Mouse (Mus musculus) layer of hippocampus, adult 8-10 months (tissue): ENCODE data around the gene Rpl36a-ps1. TPM values are rescaled to one million over a fixed set of nuclear protein-coding genes. Genes with fewer than 3 reads are reported as not detected.
"Not testable (repeated sequence)": the region's sequence is repeated elsewhere in the genome, so short reads cannot be mapped to it uniquely, and the experiment has no call there.

Experiments used
- DNase-seq, 2 experiments: peaks; one replicate each; pipeline ENCODE4 v3.0.0; 2022; ENCODE audit warnings: low spot score in 2 of 2
- total RNA-seq, 4 experiments: library from RNA; stranded (reverse); gene quantifications; 2 replicates each; pipeline ENCODE4 v1.2.4; 2022

Rpl36a-ps1 gene
- 1 to 10 TPM; 1.3 to 4.4 (median 2.8) TPM for total RNA-seq

- no peak for DNase-seq
Measured at GRCm38 (mm10) chr14:98994218-98994617, at the start of gene Rpl36a-ps1. TSS of gene Rpl36a-ps1 (minus strand) at chr14:98994318.

DNA sequence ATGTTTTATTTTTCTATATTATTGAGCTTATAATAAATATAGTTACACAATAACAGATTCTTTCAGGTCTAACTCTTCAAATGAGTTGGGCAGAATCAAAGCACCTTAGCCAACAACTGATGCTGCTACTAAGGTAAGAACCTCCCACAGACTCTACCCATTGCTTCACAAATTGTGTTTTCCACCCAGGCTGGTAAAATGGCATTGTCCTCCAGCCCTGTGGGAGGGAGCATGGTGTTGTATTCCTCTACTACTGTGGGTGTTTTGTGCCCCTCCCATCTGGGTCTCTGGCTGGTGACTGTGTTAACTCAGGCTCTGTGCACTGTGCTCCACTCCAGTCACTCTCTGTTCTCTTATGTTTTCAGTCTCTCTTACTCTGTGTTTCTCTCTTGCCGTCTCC is 49.4 kb upstream of the Rpl36a-ps1 start:
- DNase-seq = no peak

DNA sequence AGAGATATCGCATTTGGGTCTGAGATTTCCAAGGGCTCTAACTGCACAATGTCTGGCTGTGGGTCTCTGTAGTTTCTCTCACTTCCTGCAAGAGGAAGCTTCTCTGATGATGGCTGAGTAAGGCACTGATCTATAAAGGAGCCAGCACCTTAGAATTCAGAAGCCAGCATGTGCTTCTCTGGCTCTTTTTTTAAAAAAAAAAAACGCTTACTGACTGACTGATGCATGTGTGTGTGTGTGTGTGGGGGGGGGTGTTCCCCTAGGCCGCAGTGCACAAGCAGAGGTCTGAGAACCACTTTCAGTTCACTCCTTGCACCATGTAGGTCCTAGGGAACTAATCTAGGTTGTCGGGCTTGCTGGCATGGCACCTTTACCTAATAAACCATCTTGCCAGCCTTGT is 47.3 kb upstream of the Rpl36a-ps1 start:
- DNase-seq = no peak

GRCm38 (mm10) chr14:99039308-99039707 is 45.2 kb upstream of the Rpl36a-ps1 start:
- not testable (repeated sequence) for DNase-seq

- DNase-seq = no peak
Measured at GRCm38 (mm10) chr14:99037703-99038102, 43.6 kb upstream of the Rpl36a-ps1 start.

DNA sequence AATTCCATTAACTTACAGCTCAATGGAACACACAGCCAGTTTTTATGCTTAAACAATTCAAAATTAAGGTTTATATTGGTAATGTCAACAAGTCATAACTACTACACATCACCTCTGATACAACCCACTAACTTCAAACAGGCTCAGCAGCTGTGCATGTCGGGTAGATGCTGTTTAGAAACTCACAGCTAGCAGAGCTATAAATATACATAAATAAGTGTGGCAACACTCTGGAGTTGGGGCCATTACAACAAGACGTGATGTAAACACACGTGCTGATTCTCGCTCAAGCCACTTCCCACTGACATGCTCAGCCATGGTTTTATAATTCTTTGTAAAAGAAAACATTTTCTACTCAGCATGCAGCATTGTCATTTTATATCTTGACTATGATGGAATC is 41.9 kb upstream of the Rpl36a-ps1 start:
- no peak for DNase-seq

DNA sequence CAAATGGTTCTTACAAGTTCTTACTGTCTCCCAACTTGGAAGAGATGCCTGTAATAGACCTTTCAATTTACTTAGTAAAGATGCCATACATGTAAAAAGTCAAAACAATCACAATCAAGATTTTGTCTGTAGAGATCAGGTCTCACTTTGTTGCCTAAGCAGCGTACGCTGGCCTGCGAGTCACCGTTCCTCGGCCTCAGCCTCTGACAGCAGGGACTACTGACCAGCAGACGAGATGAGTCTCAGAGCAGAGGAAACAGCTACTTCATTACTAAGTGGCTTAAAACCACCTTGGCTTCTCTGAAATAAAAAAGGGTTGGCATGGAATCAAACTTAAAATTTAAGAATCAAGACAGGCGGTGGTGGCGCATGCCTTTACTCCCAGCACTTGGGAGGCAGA is 40.7 kb upstream of the Rpl36a-ps1 start:
- DNase-seq = not testable (repeated sequence)

DNA sequence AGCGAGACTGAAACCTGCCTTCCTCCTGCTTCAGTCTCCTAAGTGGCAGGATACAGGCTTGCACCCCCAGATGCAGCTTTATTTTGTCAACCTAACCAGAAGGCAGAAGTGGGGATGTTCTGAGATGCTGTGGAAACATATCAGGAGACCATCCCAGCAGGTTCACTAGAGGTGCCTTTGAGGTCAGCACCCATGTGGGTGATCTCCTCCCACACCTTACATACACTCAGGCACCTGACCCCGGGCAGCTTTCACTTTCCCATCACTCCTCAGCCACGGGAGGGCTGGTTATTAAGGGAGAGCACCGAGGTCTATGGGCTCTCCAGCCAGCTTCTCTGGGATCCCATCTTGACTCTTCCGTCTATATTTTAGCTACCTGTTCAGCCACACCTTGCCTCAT is 38.5 kb upstream of the Rpl36a-ps1 start:
- no peak for DNase-seq

GRCm38 (mm10) chr14:99031337-99031873 is 37.3 kb upstream of the Rpl36a-ps1 start:
- DNase-seq = no peak

GRCm38 (mm10) chr14:99029987-99030386 is 35.9 kb upstream of the Rpl36a-ps1 start:
- DNase-seq = no peak

DNA sequence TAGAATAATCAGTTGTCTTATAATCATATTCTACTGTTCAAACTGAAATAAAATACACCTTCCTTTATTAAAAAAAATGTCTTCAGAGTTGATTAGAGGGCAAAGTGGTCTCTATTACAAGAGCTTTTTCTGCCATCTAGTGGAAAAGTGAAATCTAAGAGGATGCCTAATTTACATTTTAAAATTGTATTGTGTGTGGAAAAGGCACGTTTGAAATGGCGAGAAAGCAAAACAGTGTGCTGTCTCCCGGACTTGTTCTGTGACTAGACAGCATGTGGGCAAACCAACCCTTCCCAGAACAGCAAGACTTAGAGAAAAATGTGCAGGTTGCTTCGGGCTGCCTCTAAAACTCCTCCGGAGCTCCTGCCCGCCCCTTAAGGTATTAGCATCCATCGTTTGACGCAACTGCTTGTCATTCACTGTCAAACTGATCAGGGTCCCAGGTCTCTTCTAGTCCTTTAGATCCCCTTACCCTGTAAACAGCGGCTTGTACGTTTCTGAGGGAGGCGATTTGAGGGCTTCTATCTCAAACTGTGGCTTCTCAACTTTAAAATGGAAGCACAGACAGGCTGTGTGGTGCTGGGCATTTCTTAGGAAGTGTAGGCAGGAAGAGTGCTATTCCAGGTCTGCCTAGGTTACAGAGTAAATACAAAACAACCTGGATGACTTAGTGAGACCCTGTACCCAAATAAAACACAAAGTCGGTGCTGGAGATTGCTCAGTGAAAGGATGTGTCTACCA is 28.4 kb upstream of the Rpl36a-ps1 start:
- DNase-seq = no peak

- DNase-seq = no peak
Measured at GRCm38 (mm10) chr14:99019136-99019808, 25.2 kb upstream of the Rpl36a-ps1 start.

- DNase-seq = no peak
Measured at GRCm38 (mm10) chr14:99018691-99019090, 24.6 kb upstream of the Rpl36a-ps1 start.

GRCm38 (mm10) chr14:99010920-99011313 is 16.8 kb upstream of the Rpl36a-ps1 start:
- DNase-seq = no peak

DNA sequence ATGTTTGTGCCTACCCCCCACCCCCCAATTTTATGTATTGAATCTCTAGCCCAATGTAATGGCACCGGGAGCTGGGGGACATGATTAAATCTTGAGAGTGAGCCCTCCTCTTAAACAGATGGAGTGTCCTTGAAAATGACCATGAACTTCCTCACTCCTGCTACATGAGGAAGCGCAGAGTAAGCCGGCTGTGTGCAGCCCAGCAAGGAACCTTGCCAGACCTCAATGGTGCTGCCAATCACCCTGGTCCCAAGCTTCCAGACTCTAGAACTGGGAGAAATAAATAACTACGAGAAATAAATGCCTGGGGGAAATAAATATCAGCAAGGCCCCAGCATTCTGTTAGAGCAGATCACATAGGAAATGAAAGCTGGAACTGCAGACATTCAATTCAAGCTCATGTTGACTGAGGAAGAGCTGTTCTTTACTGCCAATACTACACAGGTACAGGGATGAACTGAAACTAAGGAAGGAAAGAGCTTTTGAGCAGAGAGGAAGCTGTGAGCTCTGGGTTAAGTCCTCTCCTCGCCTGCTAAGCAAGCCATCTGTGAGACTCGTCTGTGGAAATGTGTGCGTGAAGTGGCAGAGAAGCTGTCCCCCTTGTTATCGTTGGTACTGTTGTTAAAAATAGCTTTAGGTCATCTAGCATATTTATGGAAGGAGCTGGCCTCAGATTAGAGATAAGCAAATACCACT is 16.3 kb upstream of the Rpl36a-ps1 start:
- DNase-seq = no peak

DNA sequence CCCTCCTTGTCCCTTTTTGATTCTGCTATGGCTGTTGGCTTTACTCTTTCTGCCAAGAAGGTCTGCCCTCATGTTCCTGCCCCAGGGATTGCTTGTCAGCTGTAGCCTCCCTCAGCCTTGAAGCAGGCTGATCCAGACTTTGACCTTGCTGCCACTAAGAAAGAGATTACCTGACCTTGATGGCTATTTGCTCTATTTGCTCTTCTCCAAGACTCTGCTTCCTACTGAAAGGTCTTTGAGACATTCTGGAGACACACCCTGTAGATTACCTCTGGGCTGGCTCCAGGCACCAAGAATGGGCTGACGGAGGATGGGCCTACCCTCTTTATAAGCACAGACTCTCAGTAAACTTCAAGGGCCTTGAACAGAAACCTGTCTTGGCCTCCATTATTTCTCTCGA is 1.6 kb downstream of the Rpl36a-ps1 start:
- no peak for DNase-seq

DNA sequence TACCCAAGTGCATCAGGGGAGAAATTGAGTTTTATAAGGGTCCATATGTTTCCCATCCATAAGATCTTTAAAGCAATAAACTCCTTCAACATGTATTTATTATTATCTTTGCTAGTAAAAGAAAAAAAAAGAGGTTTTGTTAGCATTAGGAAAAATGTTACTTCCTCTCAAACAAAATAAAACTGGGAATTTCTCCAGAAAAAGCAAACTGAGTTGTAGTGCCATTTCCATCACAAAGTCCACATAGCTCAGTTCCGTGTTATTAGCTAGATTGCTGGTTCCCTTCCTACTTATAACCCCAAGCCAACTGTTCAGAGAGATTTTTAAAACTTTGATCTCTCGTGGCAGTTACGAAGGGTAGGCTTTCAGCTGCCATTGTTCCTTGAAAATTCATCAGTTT is 3.5 kb downstream of the Rpl36a-ps1 start:
- DNase-seq = no peak

- DNase-seq = no peak
Measured at GRCm38 (mm10) chr14:98989818-98990217, 4.3 kb downstream of the Rpl36a-ps1 start.

- DNase-seq = no peak
Measured at GRCm38 (mm10) chr14:98971921-98972320, 22.2 kb downstream of the Rpl36a-ps1 start.

GRCm38 (mm10) chr14:98958978-98959658 is 35.0 kb downstream of the Rpl36a-ps1 start:
- DNase-seq = no peak

GRCm38 (mm10) chr14:98956788-98957187 is 37.3 kb downstream of the Rpl36a-ps1 start:
- DNase-seq = no peak
